Mouse (Mus musculus) layer of hippocampus, postnatal 14 days (tissue): ENCODE results near the gene Unc80. TPM values are rescaled to one million over a fixed set of nuclear protein-coding genes. Genes with fewer than 3 reads are reported as not detected.
A peak's percentile ranks its signal among the peaks of the same experiment; 100 is the strongest.

Source experiments
- DNase-seq, 2 experiments: peaks; one replicate each; pipeline ENCODE4 v3.0.0; 2021 to 2022; ENCODE audit warnings: low spot score in 2 of 2, mixed read lengths in 1 of 2
- long read RNA-seq, 2 experiments: library from polyadenylated mRNA; stranded (forward); transcript quantifications; one replicate each; pipeline ENCODE4 v2.0.0; 2021
- total RNA-seq, 2 experiments: library from RNA; stranded (reverse); gene quantifications; 2 replicates each; pipeline ENCODE4 v1.2.3; 2021

The Unc80 gene
- total RNA-seq: 100 to 1,000 TPM; 140 to 164 TPM
- long read RNA-seq, experiment 1, partial matches to known transcripts: 5 of 12 reads
- long read RNA-seq, experiment 1, other reads (novel, unspliced or antisense): 7 of 12 reads
- long read RNA-seq, experiment 2, partial matches to known transcripts: 3 of 8 reads
- long read RNA-seq, experiment 2, other reads (novel, unspliced or antisense): 4 of 8 reads

DNA sequence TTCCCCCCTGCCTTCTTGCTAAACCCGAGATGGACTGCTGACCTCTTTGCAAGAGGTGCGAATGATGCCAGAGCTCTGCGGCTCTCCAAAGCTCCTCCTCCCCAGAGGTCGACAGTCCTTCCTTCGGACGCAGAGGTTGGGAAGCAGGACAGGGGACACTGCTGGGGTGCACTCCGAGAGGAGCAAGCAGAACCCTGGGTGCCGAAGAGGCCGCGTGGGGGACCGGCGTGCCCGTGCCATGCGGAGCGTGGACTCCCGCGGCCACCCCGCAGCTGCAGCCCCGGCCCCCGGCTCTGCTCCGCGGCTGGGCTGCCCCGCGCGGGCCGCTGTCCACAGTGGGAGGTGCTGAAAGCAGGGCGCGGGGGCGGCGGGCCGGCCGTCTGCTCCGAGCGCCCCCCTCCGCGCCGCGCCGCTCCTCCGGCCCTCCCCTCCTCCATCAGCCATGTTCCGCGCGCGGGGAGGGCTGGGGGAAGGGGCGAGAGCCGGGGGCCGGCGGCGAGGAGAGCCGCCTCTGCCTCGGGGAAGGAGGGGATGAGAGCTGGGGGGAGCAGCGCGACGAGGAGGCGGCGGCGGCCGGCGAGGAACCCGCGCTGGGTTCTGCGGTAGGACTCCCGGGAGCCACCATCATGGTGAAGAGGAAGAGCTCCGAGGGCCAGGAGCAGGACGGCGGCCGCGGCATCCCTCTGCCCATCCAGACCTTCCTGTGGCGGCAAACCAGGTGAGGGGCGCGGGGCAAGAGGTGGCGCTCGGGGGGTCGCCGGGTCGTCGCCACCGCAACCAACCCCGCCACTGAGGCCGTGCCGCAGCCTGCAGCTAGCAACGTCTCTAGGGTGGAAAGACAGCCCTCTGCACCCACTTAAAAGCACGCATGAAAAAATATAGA lies at the start of gene Unc80:
Unc80 (plus strand) TSS at position 547 of the 883 bp plus-strand sequence.
- peak; percentile 58 to 62 for DNase-seq

DNA sequence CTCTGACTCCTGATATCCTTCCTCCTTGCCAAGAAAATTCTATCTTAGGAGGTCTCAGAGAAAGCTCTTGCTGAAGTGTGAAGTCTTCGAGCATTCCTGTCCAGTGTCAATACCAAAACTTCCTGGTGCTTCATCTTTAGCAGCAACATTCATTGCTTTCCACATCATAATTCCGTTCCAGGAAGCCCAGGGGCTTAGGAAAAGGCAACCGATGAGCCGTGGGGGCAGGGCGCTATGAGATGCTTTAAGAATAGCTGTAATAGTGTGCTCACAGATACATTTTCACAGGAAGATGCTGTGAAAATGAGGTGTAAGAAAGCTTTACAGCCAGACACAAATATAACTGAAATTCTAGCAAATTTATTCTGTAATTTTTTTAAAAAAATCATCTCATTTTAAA lies 42.1 kb upstream of the Unc80 start:
- DNase-seq: no peak

DNA sequence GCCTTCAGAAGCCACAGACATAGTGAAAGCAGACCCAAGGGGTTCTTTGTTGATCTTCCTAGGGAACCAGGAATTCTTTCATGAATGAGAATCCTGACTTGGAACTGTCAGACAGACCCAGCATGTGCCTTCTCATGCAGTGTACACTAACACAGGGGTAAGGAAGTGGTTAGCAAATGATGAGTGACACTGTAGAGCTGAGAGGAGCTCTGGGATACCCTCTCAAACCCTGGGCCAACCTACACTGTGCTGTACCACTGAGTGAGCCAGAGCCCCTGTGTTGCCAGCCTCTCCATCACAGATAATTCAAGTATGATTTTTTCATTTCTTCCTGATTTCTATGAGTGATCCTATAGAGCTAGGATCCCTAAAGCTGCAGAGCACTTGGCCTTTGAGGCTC lies 37.2 kb upstream of the Unc80 start:
- no peak for DNase-seq

DNA sequence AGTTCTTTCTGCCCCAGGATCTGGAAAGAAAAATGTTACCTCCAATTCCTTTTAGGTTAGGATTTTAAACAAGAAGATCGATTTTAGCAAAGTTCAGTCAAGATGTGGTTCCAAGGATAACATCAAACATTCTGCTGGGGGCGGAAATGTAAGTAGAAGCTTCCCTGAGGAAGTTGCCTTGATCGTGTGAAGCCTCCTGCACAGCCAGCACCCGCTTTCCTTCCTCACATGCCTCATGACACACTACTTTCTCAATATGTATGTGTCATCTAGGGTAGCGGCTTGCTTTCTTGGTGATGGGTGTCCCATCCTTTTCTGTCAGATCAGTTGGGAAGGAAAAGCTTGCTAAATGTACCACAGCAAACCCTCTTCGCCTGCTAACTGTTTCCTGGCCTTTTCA lies 36.7 kb upstream of the Unc80 start:
- DNase-seq: no peak

DNA sequence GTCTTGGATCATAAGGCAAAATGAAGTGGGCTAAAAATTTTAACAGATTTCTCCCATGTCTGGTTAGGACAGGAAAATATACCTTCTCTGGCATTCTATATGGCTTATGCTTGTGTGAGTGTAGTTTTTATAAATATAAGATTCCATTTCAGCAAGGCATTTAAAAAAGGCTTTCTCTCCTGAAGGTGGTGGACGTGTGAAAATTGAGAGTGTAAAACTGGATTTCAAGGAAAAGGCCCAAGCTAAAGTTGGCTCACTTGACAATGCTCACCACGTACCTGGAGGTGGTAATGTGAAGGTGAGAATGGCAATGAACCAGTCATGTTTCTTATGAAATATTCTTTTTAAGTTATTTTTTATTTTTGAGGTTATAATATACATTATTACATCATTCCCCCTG lies 30.1 kb upstream of the Unc80 start:
- no peak for DNase-seq

DNA sequence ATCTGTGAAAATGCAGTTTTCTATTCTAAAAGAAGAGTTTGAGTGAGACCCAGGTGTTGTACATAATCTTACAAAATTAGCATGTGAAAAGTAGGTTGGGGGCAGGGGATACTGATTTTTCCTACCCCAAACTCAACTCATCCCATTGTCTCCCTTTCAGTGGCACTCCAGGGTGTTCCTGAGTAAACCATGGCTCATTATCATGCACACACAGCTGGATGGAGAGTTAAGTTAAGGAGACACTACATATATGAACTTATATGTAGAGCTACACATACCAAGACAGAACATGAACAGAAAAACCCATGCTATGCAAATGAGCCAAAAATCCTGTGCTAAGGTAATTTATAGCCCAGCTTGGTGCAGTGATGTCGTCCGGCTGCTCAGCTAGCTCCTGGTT lies 25.2 kb upstream of the Unc80 start:
- no peak for DNase-seq

DNA sequence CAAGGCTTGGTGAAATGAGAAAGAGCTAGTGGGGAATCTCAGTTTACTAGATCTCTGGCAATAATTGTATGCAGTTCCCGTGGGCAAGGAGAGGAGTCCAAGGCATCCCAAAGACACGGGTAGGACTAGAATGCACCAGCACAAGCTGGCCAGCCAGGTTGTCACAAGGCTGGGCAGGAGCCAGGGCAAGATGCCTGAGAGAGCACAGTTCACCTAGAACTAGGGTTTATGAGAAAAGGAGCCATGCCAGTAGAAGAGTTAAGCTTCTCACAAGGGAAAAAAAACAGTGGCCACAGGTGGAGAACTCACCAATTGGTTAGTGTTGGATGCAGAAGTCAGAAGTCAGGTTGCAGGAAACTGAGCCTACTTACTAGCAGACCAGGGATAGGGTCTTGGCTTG lies 18.7 kb upstream of the Unc80 start:
- DNase-seq: no peak

DNA sequence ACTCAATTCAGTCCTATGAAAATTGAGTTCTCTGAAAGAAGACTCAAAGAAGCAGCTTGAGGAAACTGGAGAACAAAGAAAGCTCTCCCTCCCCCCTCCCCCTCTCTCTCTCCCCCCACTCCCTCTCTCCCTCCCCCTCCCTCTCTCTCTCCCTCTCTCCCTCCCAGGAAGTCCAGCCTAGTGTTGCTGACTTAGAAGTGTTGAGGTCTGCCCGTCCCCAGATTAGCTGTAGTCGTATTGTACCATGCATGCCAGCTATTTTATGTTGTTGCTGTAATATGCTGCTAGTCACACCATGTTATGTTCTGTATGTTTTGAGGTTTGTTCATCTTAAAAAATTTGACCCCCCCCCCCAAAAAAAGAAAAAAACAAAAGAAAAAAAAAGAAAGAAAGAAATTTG lies 11.6 kb upstream of the Unc80 start:
- no peak for DNase-seq

DNA sequence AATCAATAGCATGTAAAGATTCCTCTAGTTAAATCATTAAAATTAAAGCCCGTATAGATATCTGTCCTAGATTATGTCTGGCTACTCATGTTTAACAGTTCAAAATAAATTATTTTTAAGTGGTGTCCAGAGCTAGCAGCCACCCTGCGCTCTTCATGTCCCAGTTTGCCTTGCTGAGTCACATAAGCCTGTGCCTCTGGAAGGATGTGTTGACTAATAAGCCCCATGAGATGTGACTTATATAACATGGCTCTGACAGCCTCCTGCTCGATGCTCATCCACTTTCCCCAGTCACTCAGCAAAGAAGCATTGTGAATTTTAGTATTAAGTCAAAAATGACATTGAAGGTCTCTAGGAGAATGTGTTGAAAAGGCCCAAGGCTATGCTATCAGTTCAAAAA lies 10.4 kb upstream of the Unc80 start:
- no peak for DNase-seq

DNA sequence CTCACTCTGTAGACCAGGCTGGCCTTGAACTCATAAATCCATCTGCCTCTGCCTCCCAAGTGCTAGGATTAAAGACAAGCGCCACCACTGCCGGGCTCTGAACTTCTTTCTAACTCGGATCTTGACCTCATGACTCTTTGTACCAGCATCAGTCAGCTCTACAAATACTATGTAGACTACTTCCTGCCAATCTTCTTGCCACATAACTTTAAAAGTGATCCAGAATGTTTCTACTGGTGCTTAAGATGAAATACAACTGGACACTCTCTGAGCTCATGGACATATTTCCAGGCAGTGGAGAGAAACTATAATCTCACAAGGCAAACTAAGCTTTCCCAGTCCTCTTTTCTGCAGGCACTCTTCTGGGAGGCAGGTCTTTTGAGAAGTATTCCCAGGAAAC lies 8.8 kb upstream of the Unc80 start:
- DNase-seq: no peak

DNA sequence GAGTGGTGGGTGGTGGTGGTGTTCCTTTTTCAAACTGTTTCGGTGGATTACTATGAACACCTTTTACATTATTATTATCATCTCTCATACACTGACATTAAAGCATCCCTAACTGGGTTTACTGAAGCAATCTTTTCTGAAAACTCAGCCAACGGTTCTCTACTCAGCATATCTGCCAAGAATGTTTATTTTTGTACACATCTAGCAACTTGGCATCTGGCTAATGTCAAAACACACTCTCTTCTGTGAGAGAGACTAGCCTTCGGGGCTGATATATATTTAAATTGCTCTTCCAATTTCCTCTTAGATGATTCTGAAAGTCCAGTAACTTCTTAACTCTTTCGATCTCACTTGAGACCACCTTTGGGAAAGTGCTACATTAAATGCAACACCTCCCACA lies 7.3 kb upstream of the Unc80 start:
- DNase-seq: no peak

DNA sequence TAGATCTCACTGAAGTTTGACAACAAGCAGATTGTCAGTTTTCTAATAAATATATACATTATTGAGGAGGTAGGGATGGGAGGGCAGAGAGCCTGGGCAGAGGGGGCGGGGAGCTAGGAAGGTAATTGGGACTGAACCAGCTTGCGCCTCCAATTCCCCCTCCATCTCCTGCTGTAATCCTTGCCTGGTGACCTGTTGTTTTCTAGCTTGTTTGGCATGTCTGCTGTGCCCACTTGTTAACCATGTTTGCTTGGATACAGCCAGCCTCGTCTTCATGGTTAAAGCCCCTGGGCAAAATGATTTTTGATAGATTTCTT lies 495 bp downstream of the Unc80 start:
- peak; percentile 24 to 28 for DNase-seq

DNA sequence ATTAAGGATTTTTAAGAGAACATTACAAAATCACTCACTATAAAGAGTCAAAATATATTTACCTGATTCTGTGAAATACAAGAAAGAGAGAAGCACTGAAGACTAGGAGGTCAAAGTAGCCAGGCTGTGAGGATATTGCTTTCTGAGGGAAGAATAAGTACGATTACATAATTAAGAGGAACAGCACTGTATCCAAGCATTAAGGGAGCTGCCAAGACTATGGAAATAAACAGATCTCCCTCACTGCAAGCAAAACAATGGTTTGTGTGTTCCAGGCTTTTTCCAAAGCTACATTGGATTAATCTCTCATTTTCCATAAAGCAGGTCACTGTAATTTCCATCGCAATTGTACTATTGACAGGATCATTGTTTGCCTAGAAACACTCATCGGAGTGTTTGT lies 14.6 kb downstream of the Unc80 start:
- no peak for DNase-seq

DNA sequence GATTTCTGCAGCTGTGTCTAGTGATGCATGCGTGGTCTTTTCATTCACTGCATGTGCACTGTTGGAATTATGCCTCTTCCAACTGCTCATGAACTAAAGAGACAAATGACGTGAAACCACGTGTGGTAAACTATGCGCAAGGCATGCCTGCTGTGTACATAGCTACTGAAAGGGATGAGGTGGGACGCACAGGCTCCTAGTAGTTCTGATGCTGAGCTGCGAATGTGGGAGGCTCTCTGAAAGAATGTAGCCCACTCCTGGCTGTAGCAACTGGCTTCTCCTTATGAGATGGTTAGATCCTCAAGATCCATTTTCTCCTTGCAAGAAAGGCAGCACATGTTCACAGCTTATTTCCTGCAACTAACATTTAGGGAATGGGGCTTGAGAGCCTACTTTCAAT lies 24.9 kb downstream of the Unc80 start:
- DNase-seq: no peak

DNA sequence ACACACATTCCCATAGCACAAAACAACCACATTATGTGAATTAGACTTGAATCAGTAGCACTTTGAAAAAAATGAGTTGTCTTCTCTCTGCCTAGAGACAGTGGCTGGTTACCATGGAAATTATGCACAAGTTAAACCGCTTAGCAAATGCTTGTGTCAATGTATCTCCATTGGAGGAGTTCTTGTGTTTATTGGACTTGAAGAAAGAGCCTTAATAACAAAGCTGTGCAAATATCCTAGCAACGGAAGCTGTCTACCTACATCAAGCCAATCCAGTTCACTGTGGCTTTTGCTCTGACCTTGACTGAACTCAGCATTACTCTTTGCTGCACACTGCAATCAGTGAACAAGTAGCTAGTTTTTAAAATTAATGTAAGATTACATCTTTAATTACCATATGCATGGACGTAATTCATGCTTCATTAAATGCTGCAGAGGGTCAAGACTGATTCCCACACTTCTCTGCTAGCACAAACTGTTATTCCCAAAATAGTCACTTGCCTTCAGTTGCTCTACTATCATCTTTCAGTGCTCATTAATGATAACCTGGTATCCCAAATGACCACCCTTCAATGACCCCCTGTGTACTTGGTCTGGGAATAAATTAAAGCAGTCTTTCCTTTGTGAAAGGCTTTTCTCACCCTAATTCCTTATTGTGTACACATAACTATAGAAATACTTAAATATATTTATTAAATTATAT lies 27.3 kb downstream of the Unc80 start:
- peak in 1 of 2 experiments; percentile 17 for DNase-seq

DNA sequence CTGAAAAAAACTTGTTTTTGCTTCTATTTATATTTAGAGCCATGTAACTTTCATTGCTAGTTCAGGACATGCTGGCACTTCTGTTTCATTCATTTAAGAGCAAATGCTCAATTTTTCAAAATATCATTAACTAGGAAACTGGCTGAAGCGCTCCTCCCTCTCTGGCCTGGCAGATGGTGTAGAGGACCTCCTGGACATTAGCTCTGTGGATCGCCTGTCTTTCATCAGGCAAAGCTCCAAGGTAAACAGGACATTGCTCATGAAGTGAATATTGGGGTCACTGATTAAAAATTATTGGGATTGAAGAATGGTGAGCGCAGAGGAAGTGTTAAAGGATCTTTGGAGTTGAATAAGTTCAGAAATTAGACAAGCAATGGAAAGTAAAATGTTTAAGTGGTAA lies 82.6 kb downstream of the Unc80 start:
- DNase-seq: no peak

DNA sequence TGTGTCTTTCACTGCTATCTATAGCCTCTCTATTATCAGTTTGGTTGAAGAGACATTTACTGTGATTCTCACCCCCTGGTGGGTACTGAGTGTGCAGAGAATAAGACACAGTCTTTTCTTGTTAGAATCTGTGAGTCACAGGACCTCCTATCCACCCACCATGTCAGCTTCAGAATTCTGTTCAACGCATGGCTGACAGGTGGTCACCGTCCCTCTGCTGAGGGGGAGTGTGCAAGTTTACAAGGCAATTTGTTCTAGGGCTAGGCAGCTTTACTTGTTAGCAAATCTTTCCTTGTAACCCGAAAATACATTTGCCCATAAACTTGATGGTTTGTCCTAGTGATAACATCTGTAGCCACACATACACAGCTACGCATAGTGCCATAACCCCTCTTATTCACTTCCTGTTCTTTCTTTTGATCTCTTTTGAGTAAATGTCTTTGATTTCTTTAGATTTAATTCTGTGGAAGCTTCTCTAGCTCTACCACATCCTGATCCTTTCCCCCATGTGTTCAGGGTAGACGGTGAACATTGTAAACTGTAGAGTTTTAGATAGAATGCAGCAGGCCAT lies 84.3 kb downstream of the Unc80 start:
- peak; percentile 19 to 67 for DNase-seq

DNA sequence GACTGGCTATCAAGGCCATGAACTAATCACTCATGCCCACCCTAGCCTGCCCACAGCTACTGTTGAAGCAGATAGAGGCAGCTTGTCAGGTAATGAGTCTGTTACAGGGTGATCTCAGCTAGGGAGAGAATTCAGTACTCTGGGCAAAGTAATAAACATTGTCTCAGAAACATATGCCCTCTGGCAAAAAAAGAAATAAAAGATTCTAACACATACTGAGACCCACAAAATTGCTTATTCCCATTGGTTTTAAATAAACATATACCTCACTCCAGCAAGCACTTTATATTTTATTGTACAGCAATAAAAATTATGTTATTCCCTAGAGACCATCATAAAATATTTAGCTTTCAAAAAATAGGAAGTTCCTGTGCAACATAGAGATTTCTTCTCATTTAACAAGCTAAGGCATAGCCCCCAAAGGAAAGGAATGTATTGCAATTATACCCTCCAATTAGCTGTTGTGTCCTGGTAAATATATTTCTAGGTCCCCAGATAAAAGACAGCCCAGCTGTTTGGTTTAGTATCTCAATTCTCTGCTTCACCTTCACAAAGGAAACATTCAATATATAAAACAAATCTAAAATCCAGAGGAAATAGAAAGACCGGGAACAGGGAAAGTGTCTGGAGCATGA lies 93.6 kb downstream of the Unc80 start:
- DNase-seq: no peak

DNA sequence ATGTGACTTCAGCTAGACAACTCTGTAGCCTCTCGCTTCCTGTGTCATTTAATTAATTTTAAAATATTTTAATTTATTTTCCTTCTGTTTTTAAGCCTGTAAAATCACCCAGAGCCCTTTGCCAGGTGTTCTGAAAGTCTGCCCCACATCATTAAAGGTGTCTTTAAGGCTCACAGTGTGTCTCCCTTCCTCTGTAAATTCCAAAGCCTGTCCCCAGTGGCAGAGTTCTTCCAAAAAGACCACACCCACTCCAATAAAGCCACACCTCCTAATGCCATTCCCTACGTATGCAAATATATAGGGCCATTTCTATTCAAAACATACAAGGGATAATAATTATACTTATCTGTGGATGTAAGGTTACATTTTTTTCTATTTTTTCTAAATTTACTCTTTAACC lies 94.2 kb downstream of the Unc80 start:
- no peak for DNase-seq

DNA sequence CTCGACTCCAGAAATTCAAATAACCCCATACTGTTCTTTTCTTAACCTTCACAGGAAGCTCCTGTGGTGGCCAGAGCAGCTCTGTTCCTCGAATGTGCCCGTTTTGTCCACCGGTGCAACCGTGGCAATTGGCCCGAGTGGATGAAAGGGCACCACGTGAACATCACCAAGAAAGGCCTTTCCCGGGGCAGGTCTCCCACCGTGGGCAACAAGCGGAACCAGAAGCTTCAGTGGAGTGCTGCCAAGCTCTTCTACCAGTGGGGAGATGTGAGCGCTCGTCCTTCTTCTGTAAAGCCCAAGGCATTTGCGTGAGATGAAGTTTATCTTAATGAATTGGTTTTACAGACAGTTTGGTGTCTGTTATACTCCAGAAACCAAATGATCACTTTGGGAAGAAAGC lies 101.6 kb downstream of the Unc80 start:
- no peak for DNase-seq

DNA sequence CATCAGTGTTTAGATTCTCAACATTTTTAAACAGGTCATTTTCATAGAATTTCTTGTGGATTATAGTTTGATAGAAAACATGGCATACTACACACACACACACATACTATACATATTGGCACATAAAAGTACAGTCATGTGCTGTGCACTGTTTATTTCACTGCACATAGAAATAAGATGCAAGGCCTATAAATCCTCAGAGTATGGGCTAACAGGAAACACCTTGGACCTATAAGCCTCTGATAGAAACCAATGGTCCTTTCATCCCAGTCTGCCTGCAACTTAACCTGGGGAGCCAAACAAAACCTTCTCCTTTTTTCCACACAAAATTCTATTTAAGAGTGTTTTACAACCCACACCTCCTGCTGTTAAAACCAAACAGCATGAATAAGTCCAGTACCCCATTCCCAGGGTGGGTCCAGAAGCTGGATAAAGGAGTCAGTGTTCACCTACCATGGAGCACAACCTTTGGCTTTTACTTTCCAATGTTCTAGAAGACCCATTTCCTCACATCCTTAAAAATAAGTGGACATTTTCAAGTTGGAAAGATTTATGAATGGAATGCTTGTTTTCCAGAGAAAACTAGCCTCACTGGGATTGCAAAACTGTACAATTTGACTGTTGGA lies 129.1 kb downstream of the Unc80 start:
- DNase-seq: no peak
